Mouse (Mus musculus) adrenal gland, adult (tissue): ENCODE results near the gene Scaf11.
"Not testable (repeated sequence)": the region's sequence is repeated elsewhere in the genome, so short reads cannot be mapped to it uniquely, and the experiment has no call there.

Experiments used
- DNase-seq, 2 experiments: peaks; one replicate each; pipeline ENCODE4 v3.0.0; 2022 to 2023; ENCODE audit warnings: low spot score in 1 of 2; ENCODE audit not compliant: inconsistent age in 2 of 2

Gene Scaf11

GRCm38 (mm10) chr15:96466362-96466903 lies 5.8 kb upstream of the Scaf11 start:
- peak; percentile 66 to 86 for DNase-seq

GRCm38 (mm10) chr15:96465076-96465475 lies 4.4 kb upstream of the Scaf11 start:
- peak in 1 of 2 experiments; percentile 44 for DNase-seq

GRCm38 (mm10) chr15:96463821-96464220 lies 3.2 kb upstream of the Scaf11 start:
- no peak for DNase-seq

GRCm38 (mm10) chr15:96462611-96463010 lies 2.0 kb upstream of the Scaf11 start:
- no peak for DNase-seq

GRCm38 (mm10) chr15:96461541-96462512 lies 1.2 kb upstream of the Scaf11 start:
- no peak for DNase-seq

- no peak for DNase-seq
These were observed 253 bp downstream of the Scaf11 start for GRCm38 (mm10) chr15:96460451-96460729.

GRCm38 (mm10) chr15:96459741-96460450 lies 747 bp downstream of the Scaf11 start:
- peak; percentile 77 to 92 for DNase-seq

- DNase-seq: peak in 1 of 2 experiments; percentile 51
These were observed 2.4 kb downstream of the Scaf11 start for GRCm38 (mm10) chr15:96458273-96458672.

- DNase-seq: no peak
These were observed 3.3 kb downstream of the Scaf11 start for GRCm38 (mm10) chr15:96457338-96457664.

- DNase-seq: peak in 1 of 2 experiments; percentile 53
These were observed 3.8 kb downstream of the Scaf11 start for GRCm38 (mm10) chr15:96456651-96457337.

- DNase-seq: no peak
These were observed 4.9 kb downstream of the Scaf11 start for GRCm38 (mm10) chr15:96455595-96456214.

- no peak for DNase-seq
These were observed 7.3 kb downstream of the Scaf11 start for GRCm38 (mm10) chr15:96453346-96453745.

GRCm38 (mm10) chr15:96448656-96449299 lies 11.9 kb downstream of the Scaf11 start:
- peak; percentile 57 to 72 for DNase-seq

- no peak for DNase-seq
These were observed 13.9 kb downstream of the Scaf11 start for GRCm38 (mm10) chr15:96446785-96447184.

GRCm38 (mm10) chr15:96441480-96441879 lies 19.2 kb downstream of the Scaf11 start:
- not testable (repeated sequence) for DNase-seq

GRCm38 (mm10) chr15:96434202-96434601 lies 26.4 kb downstream of the Scaf11 start:
- no peak for DNase-seq

- no peak for DNase-seq
These were observed 40.7 kb downstream of the Scaf11 start for GRCm38 (mm10) chr15:96419920-96420319.

GRCm38 (mm10) chr15:96418161-96418560 lies 42.5 kb downstream of the Scaf11 start:
- no peak for DNase-seq

- no peak for DNase-seq
These were observed 51.9 kb downstream of the Scaf11 start for GRCm38 (mm10) chr15:96408717-96409121.

- no peak for DNase-seq
These were observed 53.5 kb downstream of the Scaf11 start for GRCm38 (mm10) chr15:96407151-96407550.
